Mouse (Mus musculus) CH12.LX (cell line): ENCODE measurements around the gene Srgap1. TPM values are rescaled to one million over a fixed set of nuclear protein-coding genes. Genes with fewer than 3 reads are reported as not detected.

ENCODE experiments used
- DNase-seq: peaks from one replicate; pipeline ENCODE4 v3.0.0-alpha.2; 2013; ENCODE audit errors: extremely low read depth
- H3K27ac ChIP-seq: 2 replicates; pipeline ENCODE4 v1.5.1; 2012; ENCODE audit warnings: low read depth, mild to moderate bottlenecking, control low read depth, moderate library complexity; ENCODE audit not compliant: insufficient read depth
- H3K27me3 ChIP-seq: replicated peaks from 2 replicates; pipeline ENCODE3; 2012; ENCODE audit warnings: inconsistent platforms
- H3K36me3 ChIP-seq, 2 experiments: replicated peaks in 1 of 2; 2 replicates each; pipeline versions ENCODE3 to v1.6.1; 2012; ENCODE audit warnings: inconsistent platforms in 1 of 2, low read length in 1 of 2, mild to moderate bottlenecking in 1 of 2, mixed read lengths in 1 of 2, moderate library complexity in 1 of 2; ENCODE audit not compliant: control insufficient read depth in 1 of 2, insufficient read depth in 1 of 2
- H3K4me1 ChIP-seq, 2 experiments: 2 replicates each; pipeline ENCODE4 v1.6.1; 2012; ENCODE audit warnings: inconsistent platforms in 1 of 2, moderate library complexity in 1 of 2; ENCODE audit not compliant: insufficient read depth in 2 of 2, control insufficient read depth in 1 of 2
- H3K4me2 ChIP-seq: 2 replicates; pipeline ENCODE4 v1.6.1; 2012; ENCODE audit warnings: low read depth, mild to moderate bottlenecking, control low read depth; ENCODE audit not compliant: poor library complexity, insufficient read depth, severe bottlenecking
- H3K4me3 ChIP-seq, 3 experiments: fragments of 150-350 bp in 1 of 3; sonication (generic) in 1 of 3; replicated peaks in 1 of 3; 2 replicates each; pipeline versions ENCODE3 to v1.5.1; 2011 to 2012; ENCODE audit warnings: low read depth in 2 of 3, low read length in 2 of 3, mild to moderate bottlenecking in 2 of 3, moderate library complexity in 2 of 3, control low read depth in 1 of 3, improper control_type of control experiment in 1 of 3, inconsistent platforms in 1 of 3, mixed read lengths in 1 of 3; ENCODE audit not compliant: poor library complexity in 1 of 3
- H3K79me2 ChIP-seq: replicated peaks from 2 replicates; pipeline ENCODE4 v1.6.1; 2012; ENCODE audit warnings: mild to moderate bottlenecking, moderate library complexity; ENCODE audit not compliant: control insufficient read depth, poor library complexity, insufficient read depth, severe bottlenecking; ENCODE audit errors: extremely low read depth
- H3K9ac ChIP-seq: 2 replicates; pipeline ENCODE4 v1.6.1; 2012; ENCODE audit warnings: low read depth, mild to moderate bottlenecking, control low read depth, moderate library complexity; ENCODE audit not compliant: insufficient read depth
- H3K9me3 ChIP-seq: replicated peaks from 2 replicates; pipeline ENCODE3; 2012; ENCODE audit warnings: low read length, inconsistent platforms, mixed read lengths
- CTCF ChIP-seq, 2 experiments: IDR thresholded peaks in 1 of 2; conservative IDR thresholded peaks in 1 of 2; 2 replicates each; pipeline ENCODE4 v1.5.1; 2011 to 2012; ENCODE audit warnings: low read depth in 2 of 2, low read length in 2 of 2, improper control_type of control experiment in 1 of 2, inconsistent platforms in 1 of 2, mild to moderate bottlenecking in 1 of 2, moderate library complexity in 1 of 2
- JUN ChIP-seq: IDR thresholded peaks from 2 replicates; pipeline ENCODE4 v1.6.1; 2011; ENCODE audit warnings: low read depth, mild to moderate bottlenecking, low read length, improper control_type of control experiment, moderate library complexity; ENCODE audit not compliant: insufficient read depth
- KAT2A ChIP-seq: IDR thresholded peaks from 2 replicates; pipeline ENCODE4 v1.6.1; 2012; ENCODE audit warnings: low read length, improper control_type of control experiment, inconsistent platforms; ENCODE audit not compliant: insufficient replicate concordance
- MAFK ChIP-seq: IDR thresholded peaks from 2 replicates; pipeline ENCODE4 v1.6.1; 2011; ENCODE audit warnings: low read length, improper control_type of control experiment; ENCODE audit not compliant: insufficient replicate concordance
- MAX ChIP-seq: IDR thresholded peaks from 2 replicates; pipeline ENCODE4 v1.6.1; 2011; ENCODE audit warnings: low read length, improper control_type of control experiment
- NELFE ChIP-seq: IDR thresholded peaks from 2 replicates; pipeline ENCODE4 v1.6.1; 2011; ENCODE audit warnings: low read depth, low read length, improper control_type of control experiment
- POLR2A ChIP-seq: IDR thresholded peaks from 2 replicates; pipeline ENCODE4 v1.6.1; 2011; ENCODE audit warnings: low read depth, mild to moderate bottlenecking, improper control_type of control experiment, low read length
- TBP ChIP-seq: conservative IDR thresholded peaks from 2 replicates; pipeline ENCODE4 v1.6.1; 2011; ENCODE audit warnings: low read depth, low read length, improper control_type of control experiment
- TCF12 ChIP-seq: IDR thresholded peaks from 2 replicates; pipeline ENCODE4 v1.6.1; 2014; ENCODE audit warnings: low read depth, mild to moderate bottlenecking, inconsistent platforms, low read length, improper control_type of control experiment
- ZKSCAN1 ChIP-seq: IDR thresholded peaks from 2 replicates; pipeline ENCODE4 v1.6.1; 2012; ENCODE audit warnings: low read depth, inconsistent platforms, low read length, improper control_type of control experiment, borderline replicate concordance
- ZNF384 ChIP-seq: IDR thresholded peaks from 2 replicates; pipeline ENCODE4 v1.6.1; 2012; ENCODE audit warnings: low read depth, low read length, improper control_type of control experiment, inconsistent platforms
- dilution Hi-C: fragments of 300-500 bp; cut with MboI; formaldehyde crosslinking; loops from 2 replicates; pipeline ENCODE4 v1.14.3; 2020; ENCODE audit warnings: low sequenced_read_pairs; ENCODE audit not compliant: extremely low pct_unique_long_range_greater_than_20kb, extremely low pct_ligation_motif_present
- in situ Hi-C: fragments of 300-500 bp; cut with MboI; formaldehyde crosslinking; loops from 3 replicates; pipeline ENCODE4 v1.14.3; 2019; ENCODE audit warnings: low sequenced_read_pairs, low pct_ligation_motif_present, low pct_unique_long_range_greater_than_20kb, mixed read lengths
- polyA plus RNA-seq: library from polyadenylated mRNA; unstranded; fragments of >175 nt; gene quantifications from 2 replicates; pipeline ENCODE4 v1.2.1, GENCODE M21; 2012; ENCODE audit warnings: low read depth; ENCODE audit not compliant: insufficient read length
- total RNA-seq, 2 experiments: library from RNA; depleted of rRNA; stranded (reverse); fragments of 300-350 nt in 1 of 2; fragments of >200 nt in 1 of 2; gene quantifications; 2 replicates each; pipeline ENCODE4 v1.2.3; 2012 to 2014

The Srgap1 gene
- total and polyA plus RNA-seq, 3 experiments = not detected

DNA sequence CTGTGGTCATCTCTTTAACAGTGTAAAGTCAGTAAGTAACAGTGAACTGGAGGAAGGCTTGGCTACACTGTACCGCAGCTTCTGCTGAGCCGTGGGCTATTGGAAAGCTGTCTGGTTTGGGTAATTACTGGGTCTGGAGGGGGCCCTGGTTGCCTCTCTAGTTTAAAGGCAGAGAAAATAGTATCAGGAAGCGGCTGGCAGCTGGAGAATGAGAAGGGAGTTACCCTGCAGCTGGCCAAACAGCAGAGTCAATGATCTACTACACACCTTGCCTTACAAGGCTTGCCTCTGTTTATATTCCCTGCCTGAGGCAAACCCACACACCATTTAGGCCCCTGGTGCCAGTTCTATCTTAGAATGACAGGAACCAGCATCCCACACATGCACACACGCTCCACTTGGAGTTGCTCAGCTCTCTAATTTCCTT, 174.0 kb downstream of the Srgap1 start:
- no peak for DNase-seq
- Histone ChIP-seq H3K4me3 (no peak overlapping the region), H3K4me1 (peaks cover 0 to 5% of the 10 kb centered on the region in 2 experiments; a peak in 3 of 4 replicates), H3K27ac (no peak overlapping the region), H3K27me3 (no peaks in the 10 kb centered on the region), H3K9me3 (no peaks in the 10 kb centered on the region), H3K36me3 (no peaks in the 10 kb centered on the region), H3K4me2 (no peak overlapping the region), H3K9ac (no peak overlapping the region), H3K79me2 (no peaks in the 10 kb centered on the region)
- in situ Hi-C loops = no loop called here
- dilution Hi-C loops = no loop called here
- no peak for TF ChIP-seq ZKSCAN1
- no peak for TF ChIP-seq ZNF384
- no peak for TF ChIP-seq TBP

DNA sequence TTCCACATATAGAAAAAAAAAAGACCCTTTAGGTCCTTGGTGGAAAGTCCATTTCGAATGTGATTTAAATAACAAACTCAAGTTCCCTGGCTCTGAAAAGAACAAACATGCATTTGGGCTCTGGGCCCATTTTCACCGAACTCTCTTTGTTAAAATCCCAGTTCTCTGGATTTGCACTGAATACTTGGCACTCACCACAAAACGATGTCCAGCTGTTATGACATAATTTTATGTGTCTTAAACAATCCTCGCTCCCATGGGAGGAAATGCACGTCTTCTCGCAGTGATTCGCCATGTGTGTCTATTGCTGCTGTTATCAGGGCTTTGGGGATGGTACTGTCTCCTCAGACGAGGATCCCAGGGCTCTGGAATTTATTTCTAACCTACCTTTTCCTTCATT, 177.2 kb downstream of the Srgap1 start:
- dilution Hi-C loops (no loop called here), in situ Hi-C loops (no loop called here)
- no peak overlapping the region for H3K27ac ChIP-seq
- H3K27me3 ChIP-seq = no peaks in the 10 kb centered on the region
- DNase-seq = no peak
- no peak for TF ChIP-seq POLR2A
- H3K36me3 ChIP-seq = no peaks in the 10 kb centered on the region
- no peaks in the 10 kb centered on the region for H3K9me3 ChIP-seq
- H3K4me1 ChIP-seq = peaks cover 0 to 11% of the 10 kb centered on the region in 2 experiments; a peak in 2 of 4 replicates
- no peak overlapping the region for H3K4me3 ChIP-seq
- no peak overlapping the region for H3K9ac ChIP-seq
- no peaks in the 10 kb centered on the region for H3K79me2 ChIP-seq
- no peak overlapping the region for H3K4me2 ChIP-seq

DNA sequence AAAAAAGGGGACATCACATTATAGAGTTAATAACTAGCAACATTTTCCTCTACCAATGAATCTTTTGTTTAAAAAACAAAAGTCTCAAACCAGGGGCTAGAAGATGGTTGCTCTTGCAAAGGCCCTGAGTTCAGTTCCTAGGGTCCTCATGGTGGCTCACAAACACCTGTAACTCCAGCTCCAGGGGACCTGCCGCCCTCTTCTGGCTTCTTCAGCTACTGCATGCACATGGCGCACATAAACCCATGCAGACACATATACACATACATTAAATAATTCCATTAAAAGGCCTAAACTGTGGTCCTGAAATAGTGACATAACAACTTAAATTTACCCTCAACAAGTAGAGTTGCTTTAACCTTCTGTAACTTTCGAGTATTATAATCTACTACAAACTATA, 178.9 kb downstream of the Srgap1 start:
- in situ Hi-C loops = no loop called here
- Histone ChIP-seq H3K9me3 (no peaks in the 10 kb centered on the region), H3K27me3 (no peaks in the 10 kb centered on the region)

DNA sequence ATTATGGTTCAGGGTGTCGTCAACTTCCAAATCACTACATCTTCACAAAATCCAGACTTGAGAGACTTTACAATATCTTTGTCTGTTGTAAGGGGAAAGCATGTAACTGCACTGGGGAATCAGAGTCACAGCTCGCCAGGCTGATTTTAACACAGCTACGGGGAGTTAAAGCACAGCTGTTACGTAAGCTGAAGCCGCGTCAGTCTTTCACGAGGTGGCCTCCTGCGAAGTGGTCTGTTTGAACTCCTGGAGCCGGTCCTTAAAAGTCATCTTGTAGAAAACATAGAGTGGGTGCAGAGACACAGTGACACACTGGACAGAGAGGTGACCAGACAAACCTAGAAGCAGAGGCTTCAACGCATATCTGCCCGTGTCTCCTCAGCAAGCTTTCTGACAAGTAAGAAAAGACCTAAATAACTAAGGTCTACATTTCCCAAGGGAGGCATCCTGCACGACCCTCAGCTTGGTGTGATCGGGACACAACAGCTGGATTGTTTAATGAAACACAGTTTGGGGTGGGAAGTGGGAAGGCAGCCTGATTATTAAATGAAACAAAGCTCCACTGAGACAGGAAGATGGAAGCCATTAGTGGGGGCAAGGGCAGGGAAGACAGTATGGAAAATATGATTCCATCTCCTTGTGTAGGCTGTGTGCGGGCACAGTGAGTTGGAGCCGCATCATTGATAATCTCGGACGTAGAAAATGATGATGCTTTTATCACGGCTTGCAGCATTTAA, 181.4 kb downstream of the Srgap1 start:
- no peak for DNase-seq
- Histone ChIP-seq H3K27me3 (no peaks in the 10 kb centered on the region), H3K4me2 (no peak overlapping the region), H3K9ac (no peak overlapping the region)
- dilution Hi-C loops (no loop called here), in situ Hi-C loops (no loop called here)
- TF ChIP-seq NELFE = no peak
- TF ChIP-seq TCF12 = no peak
- TF ChIP-seq POLR2A = no peak
- TF ChIP-seq MAFK = no peak
- no peak for TF ChIP-seq JUN
- TF ChIP-seq KAT2A = no peak
- TF ChIP-seq, all 38 proteins: peak for 0
- no peaks in the 10 kb centered on the region for H3K9me3 ChIP-seq
- peaks cover 3 to 36% of the 10 kb centered on the region in 2 experiments; a peak in 3 of 4 replicates for H3K4me1 ChIP-seq
- H3K4me3 ChIP-seq = no peak overlapping the region
- no peaks in the 10 kb centered on the region for H3K36me3 ChIP-seq
- no peak overlapping the region for H3K27ac ChIP-seq
- no peaks in the 10 kb centered on the region for H3K79me2 ChIP-seq

More for the DNA sequence above, 178.9 kb downstream of the Srgap1 start:
- H3K27ac ChIP-seq = no peak overlapping the region
- H3K36me3 ChIP-seq = no peaks in the 10 kb centered on the region
- dilution Hi-C loops = no loop called here
- no peak overlapping the region for H3K4me3 ChIP-seq
- no peaks in the 10 kb centered on the region for H3K79me2 ChIP-seq
- no peak overlapping the region for H3K4me2 ChIP-seq
- DNase-seq = no peak
- TF ChIP-seq MAX = no peak
- TF ChIP-seq MAFK = no peak
- 0 out of 4 replicates have a peak, but pooled peaks of 1 of the 2 experiments have one; percentile 2 for TF ChIP-seq CTCF (conservative IDR thresholded peaks at IDR 0.05 in 1 of 2, IDR thresholded peaks at IDR 0.05 in 1 of 2; ENCODE audit: low read depth in 2 of 2, low read length in 2 of 2)
- H3K9ac ChIP-seq = no peak overlapping the region
- H3K4me1 ChIP-seq = peaks cover 3 to 24% of the 10 kb centered on the region in 2 experiments; a peak in 3 of 4 replicates
